Mouse (Mus musculus): ENCODE measurements around the gene Prss33. TPM values are rescaled to one million over a fixed set of nuclear protein-coding genes. Genes with fewer than 3 reads are reported as not detected.

Prss33 gene
- total RNA-seq, 4 experiments from 2014 or later = not detected

- peak; percentile 77 for DNase-seq
Observed at GRCm38 (mm10) chr17:23785561-23786471, 50.0 kb downstream of the Prss33 start, which contains the start of gene Flywch2. Gene Flywch2 (minus strand): TSS chr17:23786081.

GRCm38 (mm10) chr17:23783352-23783751 lies 52.5 kb downstream of the Prss33 start:
- DNase-seq = no peak

Small RNA genes within 50 kb of the gene (microRNA-seq; reads per million reads assigned to microRNA genes)
- 1.2 to 1.7 reads per million in 2 experiments for gene Mir5125

Other genes starting within 250 kb of the Prss33 start
- 10 to 100 TPM in 3 of 4 experiments, 1 to 10 TPM in 1; 8.2 to 19.2 (median 14.6) TPM for gene Zfp13, start 236.6 kb downstream of the Prss33 start, total RNA-seq (2022)
- not detected for gene Zscan10, start 235.2 kb downstream of the Prss33 start, total RNA-seq (2022)
- under 1 TPM in 3 of 4 experiments, not detected in 1; 0.06 to 0.13 (median 0.09) TPM for gene Mmp25, start 190.8 kb downstream of the Prss33 start, total RNA-seq (2022)
- gene Bicdl2, start 175.6 kb downstream of the Prss33 start, total RNA-seq (2022) = not detected
- gene Hcfc1r1, start 162.5 kb downstream of the Prss33 start, total RNA-seq (2022) = 100 to 1,000 TPM; 136 to 169 (median 147) TPM
- gene Thoc6, start 162.2 kb downstream of the Prss33 start, total RNA-seq (2022) = 10 to 100 TPM; 24.7 to 28.3 (median 26.7) TPM
- 100 to 1,000 TPM; 156 to 243 (median 195) TPM for gene Tnfrsf12a, start 158.6 kb downstream of the Prss33 start, total RNA-seq (2022)
- not detected for gene Cldn6, start 156.8 kb downstream of the Prss33 start, total RNA-seq (2022)
- under 1 TPM in 2 of 4 experiments, not detected in 2; 0.17 to 0.38 TPM for gene Cldn9, start 152.0 kb downstream of the Prss33 start, total RNA-seq (2022)
- gene 1520401A03Rik, start 113.3 kb downstream of the Prss33 start, total RNA-seq (2022) = 10 to 100 TPM in 3 of 4 experiments, 1 to 10 TPM in 1; 2.4 to 62.8 (median 19.6) TPM
- gene Pkmyt1, start 109.7 kb downstream of the Prss33 start, total RNA-seq (2022) = 1 to 10 TPM; 1.7 to 6.2 (median 3.6) TPM
- gene Paqr4, start 95.2 kb downstream of the Prss33 start, total RNA-seq (2022) = 10 to 100 TPM in 3 of 4 experiments, 1 to 10 TPM in 1; 7.7 to 17.9 (median 12.0) TPM
- gene Kremen2, start 90.2 kb downstream of the Prss33 start, total RNA-seq (2022) = under 1 TPM in 3 of 4 experiments, not detected in 1; 0.17 to 0.30 (median 0.26) TPM
- gene Flywch1, start 64.5 kb downstream of the Prss33 start, total RNA-seq (2022) = 100 to 1,000 TPM in 2 of 4 experiments, 10 to 100 TPM in 2; 82.9 to 115 (median 102) TPM
- 10 to 100 TPM in 3 of 4 experiments, 1 to 10 TPM in 1; 5.8 to 15.4 (median 13.1) TPM for gene Flywch2, start 50.0 kb downstream of the Prss33 start, total RNA-seq (2022)
- 1,000 to 10,000 TPM in 1 of 4 experiments, 100 to 1,000 TPM in 3; 612 to 1,355 (median 855) TPM for gene Srrm2, start 45.5 kb downstream of the Prss33 start, total RNA-seq (2022)
- gene Elob, start 6.9 kb downstream of the Prss33 start, total RNA-seq (2022) = 100 to 1,000 TPM; 365 to 430 (median 403) TPM
- gene Prss32, start 7.8 kb upstream of the Prss33 start, total RNA-seq (2022) = not detected
- 1 to 10 TPM in 3 of 4 experiments, under 1 TPM in 1; 0.56 to 1.8 (median 1.4) TPM for gene Prss41, start 8.1 kb upstream of the Prss33 start, total RNA-seq (2022)
- gene Prss21, start 32.0 kb upstream of the Prss33 start, total RNA-seq (2022) = not detected
- gene Dcpp1, start 44.8 kb upstream of the Prss33 start, total RNA-seq (2022) = not detected
- gene Dcpp2, start 44.8 kb upstream of the Prss33 start, total RNA-seq (2022) = not detected
- not detected for gene Dcpp3, start 81.4 kb upstream of the Prss33 start, total RNA-seq (2022)
- not detected for gene Sbp, start 105.6 kb upstream of the Prss33 start, total RNA-seq (2022)
- not detected for gene Sbpl, start 119.2 kb upstream of the Prss33 start, total RNA-seq (2022)
- under 1 TPM in 3 of 4 experiments, not detected in 1; 0.19 to 0.41 (median 0.31) TPM for gene Prss30, start 144.5 kb upstream of the Prss33 start, total RNA-seq (2022)
- not detected for gene Prss22, start 162.0 kb upstream of the Prss33 start, total RNA-seq (2022)
- under 1 TPM in 1 of 4 experiments, not detected in 3; 0.70 TPM for gene Prss27, start 202.1 kb upstream of the Prss33 start, total RNA-seq (2022)
- gene Kctd5, start 237.4 kb upstream of the Prss33 start, total RNA-seq (2022) = 10 to 100 TPM; 13.7 to 17.7 (median 15.1) TPM

Data from adrenal gland, adult 8-10 months (tissue).